Mouse (Mus musculus) limb, embryonic 14.5 days (tissue): ENCODE measurements at regions not wholly inside any gene's neighbourhood (a gene's known extent, or its start where the extent isn't known, plus 50 kb on each side); places are given as distances from the start of the nearest gene placed in this dataset.

Source experiments
- ATAC-seq: fragments of 200-750 bp; cut with Nextera tagmentation; 2 replicates; pipeline ENCODE4 v1.8.0; 2017; ENCODE audit warnings: low read depth, moderate number of reproducible peaks, moderate TSS enrichment; ENCODE audit not compliant: low FRiP score
- DNase-seq: peaks from one replicate; pipeline ENCODE4 v3.0.0-alpha.2; 2015; ENCODE audit warnings: low spot score
- H3K27ac ChIP-seq: fragments of 300-500 bp; sonication (generic); replicated peaks from 2 replicates; pipeline ENCODE4 v1.5.1; 2014; ENCODE audit warnings: low read depth, mild to moderate bottlenecking, low read length, moderate library complexity, mixed read lengths
- H3K27me3 ChIP-seq: fragments of 300-500 bp; sonication (generic); 2 replicates; pipeline ENCODE4 v1.6.1; 2014; ENCODE audit warnings: low read length, mixed read lengths; ENCODE audit not compliant: control insufficient read depth, insufficient read depth
- H3K36me3 ChIP-seq: fragments of 300-500 bp; sonication (generic); 2 replicates; pipeline ENCODE4 v1.6.1; 2014; ENCODE audit warnings: mild to moderate bottlenecking, low read length, moderate library complexity, mixed read lengths; ENCODE audit not compliant: control insufficient read depth, insufficient read depth
- H3K4me1 ChIP-seq: fragments of 300-500 bp; sonication (generic); 2 replicates; pipeline ENCODE4 v1.6.1; 2014; ENCODE audit warnings: antibody characterized with exemption, low read length, mixed read lengths; ENCODE audit not compliant: control insufficient read depth, insufficient read depth
- H3K4me2 ChIP-seq: fragments of 300-500 bp; sonication (generic); replicated peaks from 2 replicates; pipeline ENCODE4 v1.6.1; 2014; ENCODE audit warnings: low read depth, mild to moderate bottlenecking, low read length, moderate library complexity; ENCODE audit not compliant: severe bottlenecking
- H3K4me3 ChIP-seq: fragments of 300-500 bp; sonication (generic); replicated peaks from 2 replicates; pipeline ENCODE4 v1.5.1; 2014; ENCODE audit warnings: low read length
- H3K9ac ChIP-seq: fragments of 300-500 bp; sonication (generic); 2 replicates; pipeline ENCODE4 v1.6.1; 2014; ENCODE audit warnings: mild to moderate bottlenecking, low read depth, low read length, moderate library complexity; ENCODE audit not compliant: severe bottlenecking
- H3K9me3 ChIP-seq: fragments of 300-500 bp; sonication (generic); 2 replicates; pipeline ENCODE4 v1.6.1; 2016; ENCODE audit warnings: low read length; ENCODE audit not compliant: control insufficient read depth
- POLR2A ChIP-seq: fragments of 200-500 bp; IDR thresholded peaks from 2 replicates; pipeline ENCODE4 v1.8.0; 2012; ENCODE audit warnings: inconsistent platforms, mild to moderate bottlenecking, moderate library complexity, borderline replicate concordance; ENCODE audit not compliant: insufficient read depth, insufficient read length; ENCODE audit errors: extremely low read depth
- WGBS: fragments of 180-500 bp; shearing (Covaris S2); extraction: QIAGEN DNeasy Blood & Tissue Kit; methylation state at CpG from one replicate; pipeline ENCODE4 v1.1.7; 2014; 5-methylcytosine and 5-hydroxymethylcytosine counted together

- Histone ChIP-seq H3K4me1 (no peaks in the 10 kb centered on the region), H3K9ac (no peak overlapping the region), H3K4me3 (no peak overlapping the region), H3K27me3 (no peaks in the 10 kb centered on the region), H3K9me3 (no peaks in the 10 kb centered on the region), H3K27ac (no peak overlapping the region), H3K4me2 (no peak overlapping the region), H3K36me3 (no peaks in the 10 kb centered on the region)
- ATAC-seq (no peak), DNase-seq (no peak)
- WGBS, result 24% methylated on average over 3 of the region's 3 CpGs
- no peak for TF ChIP-seq POLR2A
Observed at GRCm38 (mm10) chr1:52397460-52397859, 103.0 kb downstream of the Nab1 start.

GRCm38 (mm10) chr1:52392933-52393332, 107.5 kb downstream of the Nab1 start:
- H3K4me2 ChIP-seq, result no peak overlapping the region
- no peak overlapping the region for H3K9ac ChIP-seq
- no peaks in the 10 kb centered on the region for H3K27me3 ChIP-seq
- no peaks in the 10 kb centered on the region for H3K4me1 ChIP-seq
- no peaks in the 10 kb centered on the region for H3K9me3 ChIP-seq
- H3K4me3 ChIP-seq, result no peak overlapping the region
- WGBS, result 49% methylated on average over 2 of the region's 2 CpGs
- H3K27ac ChIP-seq, result no peak overlapping the region
- no peak for TF ChIP-seq POLR2A
- DNase-seq (no peak), ATAC-seq (no peak)
- H3K36me3 ChIP-seq, result no peaks in the 10 kb centered on the region

GRCm38 (mm10) chr1:52388836-52389235, 111.6 kb downstream of the Nab1 start:
- no peaks in the 10 kb centered on the region for H3K9me3 ChIP-seq
- H3K4me3 ChIP-seq, result no peak overlapping the region
- DNase-seq (no peak), ATAC-seq (no peak)
- H3K4me1 ChIP-seq, result no peaks in the 10 kb centered on the region
- H3K4me2 ChIP-seq, result no peak overlapping the region
- no peaks in the 10 kb centered on the region for H3K36me3 ChIP-seq
- no peak overlapping the region for H3K27ac ChIP-seq
- WGBS, result 79% methylated on average over 6 of the region's 6 CpGs
- no peaks in the 10 kb centered on the region for H3K27me3 ChIP-seq
- no peak for TF ChIP-seq POLR2A
- H3K9ac ChIP-seq, result no peak overlapping the region

- Histone ChIP-seq H3K4me2 (no peak overlapping the region), H3K9me3 (no peaks in the 10 kb centered on the region), H3K9ac (no peak overlapping the region), H3K4me3 (no peak overlapping the region), H3K36me3 (no peaks in the 10 kb centered on the region), H3K4me1 (no peaks in the 10 kb centered on the region), H3K27me3 (no peaks in the 10 kb centered on the region), H3K27ac (no peak overlapping the region)
- ATAC-seq (no peak), DNase-seq (no peak)
- no peak for TF ChIP-seq POLR2A
- WGBS, result 49% methylated on average over 6 of the region's 6 CpGs
Observed at GRCm38 (mm10) chr1:52388118-52388517, 112.4 kb downstream of the Nab1 start.

- 70% methylated on average over 3 of the region's 3 CpGs for WGBS
- no peak for TF ChIP-seq POLR2A
- no peaks in the 10 kb centered on the region for H3K36me3 ChIP-seq
- H3K4me1 ChIP-seq, result no peaks in the 10 kb centered on the region
- no peak overlapping the region for H3K4me3 ChIP-seq
- no peak overlapping the region for H3K27ac ChIP-seq
- no peaks in the 10 kb centered on the region for H3K9me3 ChIP-seq
- DNase-seq (no peak), ATAC-seq (no peak)
- H3K27me3 ChIP-seq, result no peaks in the 10 kb centered on the region
- H3K9ac ChIP-seq, result no peak overlapping the region
- H3K4me2 ChIP-seq, result no peak overlapping the region
Observed at GRCm38 (mm10) chr1:52387062-52387461, 113.4 kb downstream of the Nab1 start.

- H3K27ac ChIP-seq, result no peak overlapping the region
- ATAC-seq (no peak), DNase-seq (no peak)
- no peak overlapping the region for H3K4me3 ChIP-seq
- H3K27me3 ChIP-seq, result no peaks in the 10 kb centered on the region
- H3K4me2 ChIP-seq, result no peak overlapping the region
- H3K4me1 ChIP-seq, result no peaks in the 10 kb centered on the region
- no peaks in the 10 kb centered on the region for H3K9me3 ChIP-seq
- no peak for TF ChIP-seq POLR2A
- WGBS, result 76% methylated on average over 6 of the region's 6 CpGs
- no peaks in the 10 kb centered on the region for H3K36me3 ChIP-seq
- no peak overlapping the region for H3K9ac ChIP-seq
Observed at GRCm38 (mm10) chr1:52375320-52375719, 125.2 kb downstream of the Nab1 start.
